Mouse (Mus musculus): Measurements from ENCODE around the gene 2010300C02Rik.

GRCm38 (mm10) chr1:37744650-37745259 lies 24.9 kb upstream of the 2010300C02Rik start:
- TF ChIP-seq CTCF (IDR thresholded peaks at IDR 0.05; ENCODE audit: extremely low read depth, insufficient read length, insufficient replicate concordance, low read depth, low read length) (no peak), POLR2A (IDR thresholded peaks at IDR 0.05; ENCODE audit: low read depth, low read length) (no peak)
